Mouse (Mus musculus) thymus, adult 2 months (tissue): ENCODE data around the gene Sirt4.

ENCODE experiments used
- CTCF ChIP-seq: fragments of 200-500 bp; IDR thresholded peaks from 2 replicates; pipeline ENCODE4 v1.5.1; 2012; ENCODE audit warnings: mild to moderate bottlenecking, control low read depth, low read length, moderate library complexity, borderline replicate concordance; ENCODE audit not compliant: control insufficient read depth, poor library complexity, insufficient read depth; ENCODE audit errors: extremely low read depth
- POLR2A ChIP-seq: fragments of 200-500 bp; IDR thresholded peaks from 2 replicates; pipeline ENCODE4 v1.6.1; 2012; ENCODE audit warnings: mild to moderate bottlenecking, low read length, control low read depth, moderate library complexity; ENCODE audit not compliant: control insufficient read depth, poor library complexity, insufficient read depth; ENCODE audit errors: extremely low read depth

GRCm38 (mm10) chr5:115433191-115433590 lies 51.3 kb downstream of the Sirt4 start:
- TF ChIP-seq CTCF (no peak), POLR2A (no peak)
